Mouse (Mus musculus) lung, embryonic 15.5 days (tissue): ENCODE data around the gene Lama5. TPM values are rescaled to one million over a fixed set of nuclear protein-coding genes. Genes with fewer than 3 reads are reported as not detected.
A peak's percentile ranks its signal among the peaks of the same experiment; 100 is the strongest.
"Not testable (repeated sequence)": the region's sequence is repeated elsewhere in the genome, so short reads cannot be mapped to it uniquely, and the experiment has no call there.

Experiments
- ATAC-seq: fragments of 200-750 bp; cut with Nextera tagmentation; 2 replicates; pipeline ENCODE4 v1.8.0; 2017; ENCODE audit warnings: moderate number of reproducible peaks, borderline replicate concordance; ENCODE audit not compliant: low FRiP score, low TSS enrichment; ENCODE audit errors: extremely low read depth
- H3K27ac ChIP-seq: fragments of 300-500 bp; sonication (generic); 2 replicates; pipeline ENCODE4 v1.5.1; 2015; ENCODE audit warnings: moderate library complexity, mild to moderate bottlenecking, inconsistent platforms
- H3K27me3 ChIP-seq: fragments of 300-500 bp; sonication (generic); 2 replicates; pipeline ENCODE4 v1.6.1; 2015; ENCODE audit warnings: inconsistent platforms
- H3K36me3 ChIP-seq: fragments of 300-500 bp; sonication (generic); 2 replicates; pipeline ENCODE4 v1.6.1; 2015; ENCODE audit warnings: inconsistent platforms
- H3K4me1 ChIP-seq: fragments of 300-500 bp; sonication (generic); 2 replicates; pipeline ENCODE4 v1.6.1; 2015; ENCODE audit warnings: inconsistent platforms
- H3K4me2 ChIP-seq: fragments of 300-500 bp; sonication (generic); 2 replicates; pipeline ENCODE4 v1.6.1; 2015; ENCODE audit warnings: inconsistent platforms, mild to moderate bottlenecking, moderate library complexity
- H3K4me3 ChIP-seq: fragments of 300-500 bp; sonication (generic); 2 replicates; pipeline ENCODE4 v1.5.1; 2015; ENCODE audit warnings: mild to moderate bottlenecking, inconsistent platforms
- H3K9ac ChIP-seq: fragments of 300-500 bp; sonication (generic); 2 replicates; pipeline ENCODE4 v1.6.1; 2015; ENCODE audit warnings: inconsistent platforms
- H3K9me3 ChIP-seq: fragments of 300-500 bp; sonication (generic); 2 replicates; pipeline ENCODE4 v1.6.1; 2016; ENCODE audit warnings: inconsistent platforms
- WGBS: fragments of 180-500 bp; shearing (Covaris S2); methylation state at CpG from one replicate; pipeline ENCODE4 v1.1.7; 2015; 5-methylcytosine and 5-hydroxymethylcytosine counted together
- polyA plus RNA-seq: library from polyadenylated mRNA; unstranded; fragments of >200 nt; fragmentation: Nextera tagmentation; extraction: Ambion mirVana; gene quantifications from 2 replicates; pipeline ENCODE4 v1.2.1, GENCODE M21; 2015

Gene Lama5
- polyA plus RNA-seq, 1 experiment from 2014 or later: 83.2 TPM

DNA sequence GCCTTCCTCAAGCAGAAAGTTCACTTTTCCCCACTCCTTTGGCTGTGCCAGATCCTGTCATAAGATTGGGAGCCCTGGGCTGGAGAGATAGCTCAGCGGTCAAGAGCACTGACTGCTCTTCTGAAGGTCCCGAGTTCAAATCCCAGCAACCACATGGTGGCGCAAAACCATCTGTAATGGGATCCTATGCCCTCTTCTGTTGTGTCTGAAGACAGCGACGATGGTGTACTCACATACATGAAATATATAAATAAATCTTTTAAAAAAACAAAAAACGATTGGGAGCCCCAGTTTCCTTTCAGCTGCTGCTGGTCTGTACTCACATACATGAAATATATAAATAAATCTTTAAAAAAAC is 40.9 kb downstream of the Lama5 start:
- Histone ChIP-seq H3K27ac (no peak overlapping the region), H3K36me3 (peaks cover 77% of the 10 kb centered on the region), H3K4me1 (no peaks in the 10 kb centered on the region), H3K4me3 (no peak overlapping the region), H3K9ac (no peak overlapping the region), H3K27me3 (no peaks in the 10 kb centered on the region), H3K9me3 (no peaks in the 10 kb centered on the region), H3K4me2 (no peak overlapping the region)
- no peak for ATAC-seq
- 74% methylated on average over 6 of the region's 6 CpGs for WGBS

DNA sequence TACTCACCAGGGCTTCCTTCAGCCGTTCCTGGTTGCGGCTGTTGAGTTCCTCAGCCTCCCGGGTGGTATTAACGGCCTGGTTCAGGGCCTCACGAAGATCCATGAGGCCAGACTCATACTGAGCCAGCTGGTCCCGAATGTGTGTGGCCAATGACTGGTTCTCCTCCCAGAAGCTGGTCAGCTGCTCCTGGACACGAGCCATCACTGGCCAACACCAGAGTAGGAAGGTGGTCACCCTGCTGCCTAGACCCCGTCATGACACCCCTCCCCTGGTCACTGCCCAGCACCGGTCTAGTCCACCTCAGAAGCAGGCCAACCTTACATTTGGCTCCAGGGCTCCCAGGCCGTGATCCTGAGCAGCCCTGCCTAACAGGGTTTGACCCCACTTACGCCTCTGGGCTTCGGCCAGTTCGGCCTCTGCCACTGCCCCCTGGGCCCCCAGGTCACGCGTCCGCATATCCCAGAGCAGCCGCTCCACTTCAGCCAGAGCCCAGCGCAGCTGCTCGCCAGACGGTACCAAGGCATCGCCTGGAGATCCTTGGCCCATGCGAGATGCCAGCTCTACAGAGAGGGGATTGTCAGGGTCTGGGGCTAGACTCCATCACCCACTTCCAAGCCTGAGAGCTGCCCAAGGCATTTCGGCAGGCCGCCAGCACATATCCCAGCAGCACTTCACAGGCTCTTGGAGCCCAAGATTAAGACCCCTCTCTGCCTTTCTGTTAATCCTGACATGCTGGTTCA is 41.5 kb downstream of the Lama5 start:
- peaks cover 78% of the 10 kb centered on the region for H3K36me3 ChIP-seq
- no peak overlapping the region for H3K9ac ChIP-seq
- H3K4me2 ChIP-seq: no peak overlapping the region
- 83% methylated on average over 24 of the region's 24 CpGs for WGBS
- no peak for ATAC-seq
- H3K9me3 ChIP-seq: no peaks in the 10 kb centered on the region
- H3K27me3 ChIP-seq: no peaks in the 10 kb centered on the region
- no peaks in the 10 kb centered on the region for H3K4me1 ChIP-seq
- H3K4me3 ChIP-seq: no peak overlapping the region
- no peak overlapping the region for H3K27ac ChIP-seq

DNA sequence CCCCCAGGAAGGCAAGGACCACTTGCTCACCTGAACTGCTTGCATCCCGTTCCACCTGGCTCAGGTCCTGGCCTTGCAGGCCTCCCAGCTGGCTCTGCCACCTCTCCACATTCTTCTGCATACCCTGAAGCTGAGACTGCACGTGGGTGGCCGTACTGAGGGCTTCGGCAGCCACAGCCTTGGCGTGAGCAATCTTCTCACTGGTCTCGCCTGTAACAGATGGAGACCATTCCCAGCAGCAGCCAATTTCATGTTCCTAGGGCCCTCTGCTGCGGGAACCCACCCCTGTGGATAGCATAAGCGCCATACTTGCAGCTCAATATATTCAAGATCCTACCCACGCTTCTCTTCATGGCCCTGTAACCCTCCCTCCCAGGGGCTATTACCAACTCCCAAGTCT is 44.1 kb downstream of the Lama5 start:
- no peak overlapping the region for H3K4me2 ChIP-seq
- H3K27me3 ChIP-seq: no peaks in the 10 kb centered on the region
- no peaks in the 10 kb centered on the region for H3K4me1 ChIP-seq
- no peak overlapping the region for H3K4me3 ChIP-seq
- H3K36me3 ChIP-seq: peaks cover 79% of the 10 kb centered on the region
- no peaks in the 10 kb centered on the region for H3K9me3 ChIP-seq
- WGBS: 77% methylated on average over 9 of the region's 9 CpGs
- no peak overlapping the region for H3K9ac ChIP-seq
- ATAC-seq: no peak
- H3K27ac ChIP-seq: no peak overlapping the region

DNA sequence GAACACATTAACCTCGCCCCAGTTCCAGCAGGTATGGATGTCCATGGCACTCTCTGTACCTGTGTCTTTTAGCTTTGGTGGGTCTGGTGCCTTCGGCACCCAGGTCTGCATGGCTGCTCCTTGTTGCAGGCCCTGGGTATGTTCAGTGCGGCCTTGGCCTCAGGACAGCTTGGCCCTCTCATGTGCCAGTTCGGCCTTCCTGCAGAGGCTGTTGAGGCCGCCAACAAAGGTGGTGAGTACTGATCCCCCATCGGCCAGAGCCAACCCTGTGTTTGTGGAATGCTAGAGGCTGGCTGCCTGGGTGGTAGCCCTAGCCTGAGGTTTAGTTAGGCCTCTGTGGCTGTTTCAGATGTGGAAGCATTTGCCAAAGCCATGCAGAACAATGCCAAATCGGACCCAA is 49.9 kb downstream of the Lama5 start:
- Histone ChIP-seq H3K27ac (no peak overlapping the region), H3K4me2 (no peak overlapping the region), H3K27me3 (no peaks in the 10 kb centered on the region), H3K4me1 (peaks cover 22% of the 10 kb centered on the region), H3K9me3 (no peaks in the 10 kb centered on the region), H3K4me3 (no peak overlapping the region), H3K36me3 (peaks cover 71% of the 10 kb centered on the region), H3K9ac (no peak overlapping the region)
- WGBS: 82% methylated on average over 7 of the region's 7 CpGs
- ATAC-seq: no peak

DNA sequence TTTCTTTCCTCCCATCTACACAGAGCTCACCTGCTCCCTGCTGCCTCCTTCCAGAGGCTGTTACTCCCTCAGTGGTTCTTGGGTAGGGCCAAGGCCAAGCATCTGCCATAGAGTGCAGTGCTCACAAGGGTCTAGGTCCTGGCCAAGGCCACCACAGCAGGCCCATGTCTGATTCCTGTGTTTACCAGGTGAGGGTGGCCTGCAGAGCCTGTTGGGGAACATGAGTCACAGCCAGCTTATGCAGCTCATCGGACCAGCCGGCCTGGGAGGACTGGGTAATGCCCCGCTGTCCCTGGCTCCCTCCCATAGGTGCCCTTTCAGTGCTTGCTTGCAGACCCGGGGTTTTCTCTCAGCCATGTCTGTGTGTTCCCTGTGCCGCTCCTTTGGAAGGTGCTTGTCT is 51.5 kb downstream of the Lama5 start:
- peaks cover 56% of the 10 kb centered on the region for H3K36me3 ChIP-seq

DNA sequence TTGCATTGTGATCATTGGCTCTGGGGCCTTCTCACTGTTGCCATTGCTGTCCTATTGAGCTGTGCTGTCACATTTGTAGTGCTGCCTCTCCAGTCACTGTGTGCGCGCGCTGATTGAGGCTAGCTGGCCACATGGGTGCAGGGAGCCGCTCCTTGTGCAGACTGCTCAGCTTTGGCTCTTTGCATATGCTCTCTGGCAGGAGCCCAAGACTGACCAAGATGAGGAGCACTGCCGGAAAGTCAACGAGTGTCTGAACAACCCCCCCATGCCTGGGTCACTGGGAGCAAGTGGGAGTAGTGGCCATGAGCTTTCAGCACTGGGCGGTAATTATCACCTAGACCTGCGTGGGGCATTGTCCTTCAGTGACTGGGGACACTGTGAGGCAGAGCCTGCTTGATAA is 51.9 kb downstream of the Lama5 start:
- ATAC-seq, H3K9me3 ChIP-seq, H3K27ac ChIP-seq, H3K4me3 ChIP-seq, H3K27me3 ChIP-seq, H3K9ac ChIP-seq: not testable (repeated sequence)
- 73% methylated on average over 8 of the region's 8 CpGs for WGBS
- peaks cover 25% of the 10 kb centered on the region for H3K4me1 ChIP-seq
- peaks cover 52% of the 10 kb centered on the region for H3K36me3 ChIP-seq
- 0 out of 2 replicates have a peak overlapping the region, but pooled peaks have one; percentile 82 for H3K4me2 ChIP-seq

More for the DNA sequence above, 51.5 kb downstream of the Lama5 start:
- Histone ChIP-seq H3K4me3 (no peak overlapping the region), H3K27me3 (no peaks in the 10 kb centered on the region), H3K4me1 (peaks cover 25% of the 10 kb centered on the region), H3K9me3 (no peaks in the 10 kb centered on the region), H3K4me2 (no peak overlapping the region), H3K27ac (no peak overlapping the region), H3K9ac (no peak overlapping the region)
- WGBS: 92% methylated on average over 5 of the region's 5 CpGs
- ATAC-seq: no peak

DNA sequence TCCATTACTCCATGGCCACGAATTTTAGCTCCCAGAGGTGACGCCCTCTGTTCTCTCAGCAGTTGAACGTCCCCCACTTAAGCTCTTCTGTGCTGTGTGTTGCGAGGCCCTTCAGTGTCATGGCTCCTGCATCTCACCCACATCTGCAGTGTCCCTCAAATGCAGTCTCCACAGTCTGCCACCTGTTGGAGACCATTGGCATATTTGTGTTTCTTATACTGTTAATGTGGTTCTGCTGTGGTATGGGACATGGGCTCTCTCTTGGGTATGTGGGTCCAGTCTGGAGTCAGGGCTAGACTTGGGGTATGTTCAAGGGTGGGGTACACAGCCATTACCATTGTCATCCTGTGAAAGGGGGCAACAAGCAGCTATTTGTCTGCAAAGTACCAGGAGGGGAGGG is 52.5 kb downstream of the Lama5 start:
- H3K9ac ChIP-seq: no peak overlapping the region

DNA sequence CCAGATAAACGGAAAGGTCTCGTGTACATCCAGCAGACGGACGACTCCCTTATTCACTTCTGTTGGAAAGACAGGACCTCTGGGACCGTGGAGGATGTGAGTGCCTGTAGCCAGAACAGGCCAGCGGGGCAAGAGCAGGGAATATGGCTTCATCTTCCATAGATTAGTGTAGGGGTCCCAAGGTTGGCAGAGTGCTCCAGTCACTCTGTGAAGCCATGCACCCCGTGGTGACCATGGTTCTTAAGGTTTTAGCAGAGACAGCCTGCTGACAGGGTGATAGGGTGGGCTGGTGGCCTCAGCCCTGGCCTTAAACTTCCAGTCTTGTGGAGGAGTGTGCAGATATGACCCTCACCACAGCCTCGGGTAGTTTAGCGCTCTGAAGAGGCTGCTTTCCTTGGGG is 53.5 kb downstream of the Lama5 start:
- Histone ChIP-seq H3K27ac (no peak overlapping the region; the same call in 1 of the 2 replicates), H3K9me3 (no peaks in the 10 kb centered on the region), H3K4me2 (peak overlapping the region; percentile 82), H3K4me1 (peaks cover 25% of the 10 kb centered on the region), H3K36me3 (peaks cover 36% of the 10 kb centered on the region), H3K9ac (peak overlapping the region; percentile 98), H3K27me3 (no peaks in the 10 kb centered on the region), H3K4me3 (peak overlapping the region; percentile 99)
- 6% methylated on average over 7 of the region's 9 CpGs for WGBS
- ATAC-seq: no peak

More for the DNA sequence above, 52.5 kb downstream of the Lama5 start:
- H3K27me3 ChIP-seq: no peaks in the 10 kb centered on the region
- no peak overlapping the region for H3K27ac ChIP-seq
- no peak for ATAC-seq
- peak overlapping the region; percentile 99 for H3K4me3 ChIP-seq
- peaks cover 46% of the 10 kb centered on the region for H3K36me3 ChIP-seq
- peak overlapping the region; percentile 82 for H3K4me2 ChIP-seq
- 54% methylated on average over 4 of the region's 4 CpGs for WGBS
- no peaks in the 10 kb centered on the region for H3K9me3 ChIP-seq
- peaks cover 25% of the 10 kb centered on the region for H3K4me1 ChIP-seq

DNA sequence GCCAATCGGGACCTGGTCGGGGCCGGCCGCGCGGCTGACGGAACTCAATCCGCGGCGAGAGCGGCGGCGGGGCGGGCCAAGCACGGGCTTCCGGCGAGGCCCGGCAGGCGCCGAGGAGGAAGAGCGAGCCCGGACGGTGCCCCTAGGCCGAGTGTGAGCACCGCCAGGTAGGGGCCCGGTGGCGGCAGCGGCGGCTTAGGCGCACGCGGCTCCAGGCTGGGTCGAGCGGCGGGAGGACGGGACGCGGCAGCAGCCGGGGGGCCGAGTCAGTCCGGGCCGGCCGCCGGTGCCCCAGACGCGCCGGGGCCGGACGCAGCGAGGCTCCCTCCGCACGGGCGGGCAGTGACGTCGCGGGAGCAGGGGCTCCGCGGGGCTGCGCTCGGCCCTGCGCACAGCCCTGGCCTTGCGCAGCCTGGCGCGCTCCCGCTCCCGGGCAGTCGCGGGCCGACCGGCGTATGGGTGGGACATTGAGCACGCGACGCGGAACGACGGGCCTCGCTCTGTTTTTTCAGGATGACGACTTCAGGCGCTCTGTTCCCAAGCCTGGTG is 54.1 kb downstream of the Lama5 start:
- no peaks in the 10 kb centered on the region for H3K9me3 ChIP-seq
- peak overlapping the region; percentile 82 for H3K4me2 ChIP-seq
- peak overlapping the region; percentile 88 for H3K27ac ChIP-seq
- peak; percentile 71 for ATAC-seq
- H3K4me1 ChIP-seq: peaks cover 25% of the 10 kb centered on the region
- peak overlapping the region; percentile 99 for H3K4me3 ChIP-seq
- peak overlapping the region; percentile 98 for H3K9ac ChIP-seq
- peaks cover 30% of the 10 kb centered on the region for H3K36me3 ChIP-seq
- H3K27me3 ChIP-seq: no peaks in the 10 kb centered on the region
- WGBS: under 1% methylated on average over 80 of the region's 80 CpGs

DNA sequence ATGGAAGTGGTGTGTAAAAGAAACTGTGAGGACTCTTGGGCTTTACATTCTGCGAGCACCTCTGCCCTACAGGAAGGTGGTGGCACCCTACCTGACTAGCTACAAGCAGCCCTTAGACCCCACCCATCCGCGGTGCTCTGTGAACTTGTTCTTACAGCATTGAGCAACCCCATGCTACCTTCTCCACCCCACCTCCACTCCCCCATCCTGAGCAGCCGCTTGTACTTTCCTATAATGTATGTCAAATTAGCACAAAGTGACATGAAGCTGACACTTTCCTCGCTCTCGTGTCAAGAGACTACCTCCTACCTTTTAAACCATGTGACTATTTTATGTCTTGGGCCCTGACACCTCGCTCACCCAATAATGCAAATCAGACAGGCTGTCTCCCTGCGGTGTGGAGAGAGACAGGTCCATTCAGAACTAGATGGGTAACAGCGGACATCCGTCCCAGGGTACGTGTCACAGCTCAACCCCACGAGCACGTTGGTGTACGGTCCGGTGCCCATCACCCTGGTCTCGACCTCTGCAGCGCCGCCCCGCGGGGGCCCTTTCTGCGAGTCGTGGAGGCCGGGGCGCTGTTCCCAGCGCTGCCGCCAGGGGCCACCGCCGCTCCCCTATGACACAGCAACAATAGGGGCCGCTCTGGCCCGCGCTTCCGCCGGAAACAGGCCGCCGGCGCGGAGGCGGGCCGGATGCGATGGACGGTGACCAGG is 54.7 kb downstream of the Lama5 start, which contains the start of gene Adrm1:
TSS of gene Adrm1 (plus strand) at position 680 of the 716 bp plus-strand sequence.
- Histone ChIP-seq H3K9ac (peak within 1 kb of the TSS; percentile 98), H3K4me1 (peaks cover 25% of the 10 kb centered on the region), H3K36me3 (peaks cover 25% of the 10 kb centered on the region), H3K4me3 (peak within 1 kb of the TSS; percentile 99), H3K4me2 (peak within 1 kb of the TSS; percentile 82), H3K9me3 (no peaks in the 10 kb centered on the region), H3K27me3 (no peaks in the 10 kb centered on the region), H3K27ac (peak within 1 kb of the TSS; percentile 88)
- 4% methylated on average over 41 of the region's 41 CpGs for WGBS
- peak; percentile 99 for ATAC-seq

DNA sequence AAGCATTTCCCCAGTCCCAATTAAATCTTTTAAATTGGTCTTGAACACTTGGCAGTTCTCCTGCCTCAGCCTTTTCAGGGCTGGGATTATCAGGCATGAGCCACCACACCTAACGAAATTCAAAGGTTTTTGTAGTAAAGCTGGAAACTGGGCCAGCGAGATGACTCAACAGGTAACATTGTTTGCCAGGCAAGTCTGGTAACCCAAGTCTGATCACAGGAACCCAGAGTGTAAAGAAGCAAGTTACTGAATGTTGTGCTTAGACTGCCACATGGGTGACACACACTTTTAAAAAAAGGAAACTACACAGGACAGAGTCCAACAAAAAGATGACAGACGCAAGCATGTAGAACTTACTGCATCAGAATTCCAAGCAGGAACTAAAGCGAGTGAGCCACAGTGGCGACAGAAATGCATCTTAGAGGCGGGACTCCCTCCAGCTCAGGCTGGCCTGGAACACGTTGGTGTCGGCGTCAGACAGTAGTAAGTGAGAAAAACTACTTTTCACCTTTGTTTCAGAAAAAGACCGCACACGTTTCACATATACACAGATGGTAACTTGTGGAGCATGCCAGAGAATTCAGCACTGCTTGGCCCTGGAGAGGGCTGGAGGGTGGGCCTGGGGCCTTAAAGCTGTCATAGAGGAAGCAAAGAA is 55.4 kb downstream of the Lama5 start:
- no peak overlapping the region for H3K27ac ChIP-seq
- peaks cover 25% of the 10 kb centered on the region for H3K4me1 ChIP-seq
- no peaks in the 10 kb centered on the region for H3K9me3 ChIP-seq
- no peak overlapping the region for H3K9ac ChIP-seq
- ATAC-seq: no peak
- H3K4me2 ChIP-seq: no peak overlapping the region
- H3K4me3 ChIP-seq: no peak overlapping the region; the same call in 1 of the 2 replicates
- 81% methylated on average over 11 of the region's 11 CpGs for WGBS
- H3K27me3 ChIP-seq: no peaks in the 10 kb centered on the region
- H3K36me3 ChIP-seq: peaks cover 19% of the 10 kb centered on the region
